Mouse (Mus musculus) hindbrain, embryonic 12.5 days (tissue): ENCODE data around the gene Gstm5. TPM values are rescaled to one million over a fixed set of nuclear protein-coding genes. Genes with fewer than 3 reads are reported as not detected.
"Not testable (repeated sequence)": the region's sequence is repeated elsewhere in the genome, so short reads cannot be mapped to it uniquely, and the experiment has no call there.

Experiments used
- ATAC-seq: fragments of 200-750 bp; cut with Nextera tagmentation; 2 replicates; pipeline ENCODE4 v1.8.0; 2017; ENCODE audit warnings: moderate TSS enrichment; ENCODE audit not compliant: low FRiP score
- H3K27ac ChIP-seq: fragments of 300-500 bp; sonication (generic); 2 replicates; pipeline ENCODE4 v1.5.1; 2016; ENCODE audit warnings: mild to moderate bottlenecking
- H3K27me3 ChIP-seq: fragments of 300-500 bp; sonication (generic); 2 replicates; pipeline ENCODE4 v1.6.1; 2016; ENCODE audit warnings: mild to moderate bottlenecking
- H3K36me3 ChIP-seq: fragments of 300-500 bp; sonication (generic); 2 replicates; pipeline ENCODE4 v1.6.1; 2016; ENCODE audit warnings: mild to moderate bottlenecking
- H3K4me1 ChIP-seq: fragments of 300-500 bp; sonication (generic); 2 replicates; pipeline ENCODE4 v1.6.1; 2016
- H3K4me2 ChIP-seq: fragments of 300-500 bp; sonication (generic); replicated peaks from 2 replicates; pipeline ENCODE4 v1.6.1; 2016; ENCODE audit warnings: mild to moderate bottlenecking
- H3K4me3 ChIP-seq: fragments of 300-500 bp; sonication (generic); 2 replicates; pipeline ENCODE4 v1.5.1; 2016; ENCODE audit warnings: mild to moderate bottlenecking
- H3K9ac ChIP-seq: fragments of 300-500 bp; sonication (generic); 2 replicates; pipeline ENCODE4 v1.6.1; 2016; ENCODE audit warnings: mild to moderate bottlenecking, moderate library complexity
- H3K9me3 ChIP-seq: fragments of 300-500 bp; sonication (generic); replicated peaks from 2 replicates; pipeline ENCODE4 v1.6.1; 2016; ENCODE audit warnings: mild to moderate bottlenecking
- WGBS: fragments of 180-500 bp; shearing (Covaris S2); methylation state at CpG from one replicate; pipeline ENCODE4 v1.1.7; 2016; 5-methylcytosine and 5-hydroxymethylcytosine counted together
- polyA plus RNA-seq: library from polyadenylated mRNA; unstranded; fragments of >200 nt; fragmentation: Nextera tagmentation; extraction: Ambion mirVana; gene quantifications from 2 replicates; pipeline ENCODE4 v1.2.1, GENCODE M21; 2016

Gene Gstm5
- polyA plus RNA-seq, 1 experiment from 2014 or later = 230 TPM

- H3K4me3 ChIP-seq, H3K27ac ChIP-seq, H3K4me1 ChIP-seq, ATAC-seq, H3K4me2 ChIP-seq, H3K9me3 ChIP-seq, H3K27me3 ChIP-seq, H3K36me3 ChIP-seq, H3K9ac ChIP-seq: not testable (repeated sequence)
- 82% methylated on average over 5 of the region's 5 CpGs for WGBS
These were observed 34.1 kb upstream of the Gstm5 start for GRCm38 (mm10) chr3:107861483-107861882.

- H3K27ac ChIP-seq = no peak overlapping the region
- no peak for ATAC-seq
- no peak overlapping the region for H3K4me3 ChIP-seq
- no peaks in the 10 kb centered on the region; the same call in 1 of the 2 replicates for H3K27me3 ChIP-seq
- no peak overlapping the region for H3K9ac ChIP-seq
- H3K4me1 ChIP-seq = peaks cover 3% of the 10 kb centered on the region; the same call in 1 of the 2 replicates
- no peak overlapping the region for H3K4me2 ChIP-seq
- H3K36me3 ChIP-seq = no peaks in the 10 kb centered on the region
- WGBS = 82% methylated on average over 2 of the region's 2 CpGs
- no peaks in the 10 kb centered on the region for H3K9me3 ChIP-seq
These were observed 33.1 kb upstream of the Gstm5 start for GRCm38 (mm10) chr3:107862471-107862870.

- no peak for ATAC-seq
- no peaks in the 10 kb centered on the region for H3K9me3 ChIP-seq
- 77% methylated on average over 5 of the region's 5 CpGs for WGBS
- H3K4me2 ChIP-seq = no peak overlapping the region
- no peak overlapping the region for H3K27ac ChIP-seq
- no peaks in the 10 kb centered on the region; the same call in 1 of the 2 replicates for H3K27me3 ChIP-seq
- H3K36me3 ChIP-seq = no peaks in the 10 kb centered on the region
- no peak overlapping the region for H3K9ac ChIP-seq
- H3K4me3 ChIP-seq = no peak overlapping the region
- peaks cover 5% of the 10 kb centered on the region; the same call in 1 of the 2 replicates for H3K4me1 ChIP-seq
These were observed 32.1 kb upstream of the Gstm5 start for GRCm38 (mm10) chr3:107863471-107863870.

GRCm38 (mm10) chr3:107863898-107864603 lies 31.6 kb upstream of the Gstm5 start:
- ATAC-seq = peak; percentile 74
- Histone ChIP-seq H3K4me3 (no peak overlapping the region), H3K36me3 (no peaks in the 10 kb centered on the region), H3K27me3 (no peaks in the 10 kb centered on the region; the same call in 1 of the 2 replicates), H3K9ac (no peak overlapping the region), H3K4me2 (no peak overlapping the region), H3K9me3 (no peaks in the 10 kb centered on the region), H3K27ac (no peak overlapping the region), H3K4me1 (peaks cover 11% of the 10 kb centered on the region)
- WGBS = 11% methylated on average over 2 of the region's 2 CpGs

GRCm38 (mm10) chr3:107865364-107866091 lies 30.1 kb upstream of the Gstm5 start:
- 72% methylated on average over 10 of the region's 10 CpGs for WGBS
- peaks cover 17% of the 10 kb centered on the region for H3K4me1 ChIP-seq
- H3K36me3 ChIP-seq = no peaks in the 10 kb centered on the region
- H3K4me3 ChIP-seq = no peak overlapping the region
- no peak overlapping the region for H3K27ac ChIP-seq
- H3K9ac ChIP-seq = no peak overlapping the region
- ATAC-seq = no peak
- no peaks in the 10 kb centered on the region; the same call in 1 of the 2 replicates for H3K27me3 ChIP-seq
- no peak overlapping the region for H3K4me2 ChIP-seq
- no peaks in the 10 kb centered on the region for H3K9me3 ChIP-seq

- no peaks in the 10 kb centered on the region; the same call in 1 of the 2 replicates for H3K27me3 ChIP-seq
- peaks cover 17% of the 10 kb centered on the region for H3K4me1 ChIP-seq
- no peak overlapping the region for H3K4me2 ChIP-seq
- no peaks in the 10 kb centered on the region for H3K36me3 ChIP-seq
- ATAC-seq = peak; percentile 34; the same call in 1 of the 2 replicates
- 6% methylated on average over 8 of the region's 8 CpGs for WGBS
- H3K9ac ChIP-seq = no peak overlapping the region
- H3K4me3 ChIP-seq = no peak overlapping the region
- no peak overlapping the region for H3K27ac ChIP-seq
- no peaks in the 10 kb centered on the region for H3K9me3 ChIP-seq
These were observed 28.5 kb upstream of the Gstm5 start for GRCm38 (mm10) chr3:107867086-107867485.

- no peak overlapping the region for H3K4me2 ChIP-seq
- no peak for ATAC-seq
- no peaks in the 10 kb centered on the region; the same call in 1 of the 2 replicates for H3K27me3 ChIP-seq
- H3K27ac ChIP-seq = no peak overlapping the region
- peaks cover 17% of the 10 kb centered on the region for H3K4me1 ChIP-seq
- H3K9me3 ChIP-seq = no peaks in the 10 kb centered on the region
- H3K36me3 ChIP-seq = no peaks in the 10 kb centered on the region
- H3K9ac ChIP-seq = no peak overlapping the region
- no peak overlapping the region for H3K4me3 ChIP-seq
- whole genome bisulfite sequencing = 90% methylated on average over 22 of the region's 22 CpGs
These were observed 27.2 kb upstream of the Gstm5 start for GRCm38 (mm10) chr3:107868452-107868851.

- Histone ChIP-seq H3K27ac (peak overlapping the region; percentile 64; the same call in 1 of the 2 replicates), H3K4me2 (no peak overlapping the region), H3K4me1 (peaks cover 15% of the 10 kb centered on the region), H3K27me3 (no peaks in the 10 kb centered on the region; the same call in 1 of the 2 replicates), H3K36me3 (no peaks in the 10 kb centered on the region), H3K4me3 (no peak overlapping the region), H3K9ac (0 out of 2 replicates have a peak overlapping the region, but pooled peaks have one; percentile 19), H3K9me3 (no peaks in the 10 kb centered on the region)
- ATAC-seq = peak; percentile 57
- WGBS = 17% methylated on average over 7 of the region's 7 CpGs
These were observed 26.5 kb upstream of the Gstm5 start for GRCm38 (mm10) chr3:107869097-107869496.

- Histone ChIP-seq H3K4me3 (no peak overlapping the region), H3K27me3 (no peaks in the 10 kb centered on the region; the same call in 1 of the 2 replicates), H3K4me2 (no peak overlapping the region), H3K4me1 (peaks cover 15% of the 10 kb centered on the region), H3K9ac (no peak overlapping the region), H3K27ac (no peak overlapping the region), H3K9me3 (no peaks in the 10 kb centered on the region), H3K36me3 (no peaks in the 10 kb centered on the region)
- WGBS = 67% methylated on average over 4 of the region's 4 CpGs
- ATAC-seq = no peak
These were observed 25.7 kb upstream of the Gstm5 start for GRCm38 (mm10) chr3:107869925-107870324.

- no peak overlapping the region for H3K9ac ChIP-seq
- 73% methylated on average over 24 of the region's 24 CpGs for WGBS
- ATAC-seq = no peak
- no peak overlapping the region for H3K4me2 ChIP-seq
- H3K9me3 ChIP-seq = no peaks in the 10 kb centered on the region
- H3K4me1 ChIP-seq = peaks cover 10% of the 10 kb centered on the region
- H3K27ac ChIP-seq = no peak overlapping the region
- no peaks in the 10 kb centered on the region for H3K36me3 ChIP-seq
- no peaks in the 10 kb centered on the region for H3K27me3 ChIP-seq
- no peak overlapping the region for H3K4me3 ChIP-seq
These were observed 22.0 kb upstream of the Gstm5 start for GRCm38 (mm10) chr3:107873335-107874251.

GRCm38 (mm10) chr3:107875231-107875630 lies 20.4 kb upstream of the Gstm5 start:
- 76% methylated on average over 6 of the region's 6 CpGs for WGBS
- Histone ChIP-seq H3K27me3 (no peaks in the 10 kb centered on the region), H3K4me3 (no peak overlapping the region), H3K4me1 (no peaks in the 10 kb centered on the region), H3K27ac (no peak overlapping the region), H3K4me2 (no peak overlapping the region), H3K36me3 (no peaks in the 10 kb centered on the region), H3K9ac (no peak overlapping the region), H3K9me3 (no peaks in the 10 kb centered on the region)
- no peak for ATAC-seq

- Histone ChIP-seq H3K9ac (no peak within 1 kb of the TSS), H3K4me3 (no peak within 1 kb of the TSS)
These were observed 18.6 kb upstream of the Gstm5 start, which contains the start of gene Eps8l3 for GRCm38 (mm10) chr3:107877005-107877404. Gene Eps8l3, plus strand, starts transcription at chr3:107877229.

More at GRCm38 (mm10) chr3:107877005-107877404, 18.6 kb upstream of the Gstm5 start, which contains the start of gene Eps8l3:
- Histone ChIP-seq H3K4me2 (no peak within 1 kb of the TSS), H3K27ac (no peak within 1 kb of the TSS), H3K36me3 (no peaks in the 10 kb centered on the region), H3K9me3 (no peaks in the 10 kb centered on the region), H3K27me3 (no peaks in the 10 kb centered on the region), H3K4me1 (no peaks in the 10 kb centered on the region)
- ATAC-seq = no peak
- 81% methylated on average over 5 of the region's 5 CpGs for WGBS
